ENCODE assay signal across 8 mouse cellular contexts in genomic region chr4:139574156-139574798, GRCm38 (mm10). TPM values are rescaled to one million over a fixed set of nuclear protein-coding genes. Genes with fewer than 3 reads are reported as not detected.
DNase-seq lines count a peak whose midpoint lies in the region; ATAC-seq and TF ChIP-seq lines count a peak whose summit lies in the region.

No protein-coding gene starts in this region.

- H3K9me3 ChIP-seq in megakaryocyte, embryonic 14.5 days: no peaks in the 10 kb centered on the region

- H3K36me3 ChIP-seq in megakaryocyte, embryonic 14.5 days (replicated peaks; ENCODE audit: low read length): no peaks in the 10 kb centered on the region

- peak; percentile 95 for TF ChIP-seq POLR2A in cortical plate, adult 2 months (IDR thresholded peaks at IDR 0.05; ENCODE audit: extremely low read depth, insufficient read depth, low read length)

- DNase-seq in gastrocnemius, adult 8-10 months (ENCODE audit: low spot score in 2 of 2): peak; percentile 97 to 99
- DNase-seq in hindlimb bud, embryonic 11.5 days (ENCODE audit: extremely low spot score, low read depth, low spot score): peak; percentile 96
- DNase-seq in left cerebral cortex, adult 8-10 months (ENCODE audit: low spot score in 2 of 2): peak; percentile 91 to 98
- peak; percentile 98 to 99 for DNase-seq in right cerebral cortex, postnatal 10 days (ENCODE audit: low spot score in 2 of 2)
- DNase-seq in urinary bladder, postnatal 25 days (ENCODE audit: low spot score): peak; percentile 98

- H3K4me1 ChIP-seq in cortical plate, adult 2 months (ENCODE audit: control insufficient read depth, insufficient read depth, low read length): peaks cover 8% of the 10 kb centered on the region
- peaks cover 26% of the 10 kb centered on the region for H3K4me1 ChIP-seq in megakaryocyte, embryonic 14.5 days

- peaks cover 93% of the 10 kb centered on the region for H3K27me3 ChIP-seq in megakaryocyte, embryonic 14.5 days (replicated peaks)

- ATAC-seq in activated CD4-positive, CD25-positive, alpha-beta regulatory T cell, adult 4 months: peak; percentile 83

- peak overlapping the region; percentile 64 for H3K27ac ChIP-seq in cortical plate, adult 2 months (ENCODE audit: insufficient read depth, low read length)

- H3K4me3 ChIP-seq in cortical plate, adult 2 months (ENCODE audit: insufficient read depth, low read length): peak overlapping the region; percentile 98
- H3K4me3 ChIP-seq in megakaryocyte, embryonic 14.5 days (replicated peaks): peak overlapping the region; percentile 95

- TF ChIP-seq CTCF in cortical plate, adult 2 months (IDR thresholded peaks at IDR 0.05; ENCODE audit: extremely low read depth, insufficient read depth, low read length): peak; percentile 55

RNA-seq across cellular contexts. Expression of gene Gm21969, which starts 28.7 kb away (rescaled TPM):
- polyA plus RNA-seq in activated CD4-positive, CD25-positive, alpha-beta regulatory T cell, adult 4 months (2017; shearing (Covaris generic)): not detected
- polyA plus RNA-seq in cortical plate, adult 2 months (2012; rRNA removed): not detected in 2 replicates
- total RNA-seq in gastrocnemius, adult 8-10 months (2022): not detected
- not detected for total RNA-seq in left cerebral cortex, adult 8-10 months (2022)
- polyA plus RNA-seq in megakaryocyte, embryonic 14.5 days (2012; ENCODE audit: insufficient read depth, low replicate concordance): 0.03 TPM in 1 of 2 replicates, not detected in the other

RNA-seq across cellular contexts. Expression of gene Iffo2, which starts 43.9 kb away (rescaled TPM):
- polyA plus RNA-seq in activated CD4-positive, CD25-positive, alpha-beta regulatory T cell, adult 4 months (2017; shearing (Covaris generic)): 1 to 10 TPM; 2.0 to 3.1 TPM
- 9.4 and 10.4 TPM in 2 replicates for polyA plus RNA-seq in cortical plate, adult 2 months (2012; rRNA removed)
- 1 to 10 TPM; 1.2 to 1.9 (median 1.7) TPM for total RNA-seq in gastrocnemius, adult 8-10 months (2022)
- total RNA-seq in left cerebral cortex, adult 8-10 months (2022): 10 to 100 TPM; 18.1 to 19.8 (median 18.5) TPM
- polyA plus RNA-seq in megakaryocyte, embryonic 14.5 days (2012; ENCODE audit: insufficient read depth, low replicate concordance): 0.63 and 1.8 TPM in 2 replicates

RNA-seq across cellular contexts. Expression of gene Aldh4a1, which starts 48.4 kb away (rescaled TPM):
- 10 to 100 TPM in 1 of 2 experiments, 1 to 10 TPM in 1; 6.7 to 11.3 TPM for polyA plus RNA-seq in activated CD4-positive, CD25-positive, alpha-beta regulatory T cell, adult 4 months (2017; shearing (Covaris generic))
- 20.6 and 22.8 TPM in 2 replicates for polyA plus RNA-seq in cortical plate, adult 2 months (2012; rRNA removed)
- total RNA-seq in gastrocnemius, adult 8-10 months (2022): 10 to 100 TPM; 59.0 to 74.1 (median 66.3) TPM
- 10 to 100 TPM; 17.4 to 19.5 (median 19.0) TPM for total RNA-seq in left cerebral cortex, adult 8-10 months (2022)
- 12.3 and 18.6 TPM in 2 replicates for polyA plus RNA-seq in megakaryocyte, embryonic 14.5 days (2012; ENCODE audit: insufficient read depth, low replicate concordance)

Comparison
In these comparisons a context has a peak if more than half of its experiments do, and no peak if none do; other contexts are left out.
1. Peak in every context shown above with its lines: DNase-seq, ATAC-seq, H3K4me3 ChIP-seq and H3K27ac ChIP-seq.